Mouse (Mus musculus): Measurements from ENCODE around the gene Btbd19. TPM values are rescaled to one million over a fixed set of nuclear protein-coding genes. Genes with fewer than 3 reads are reported as not detected.

Btbd19 gene
- polyA plus RNA-seq, 1 experiment: 4.5 TPM

- WGBS: 50% methylated on average over 7 of the region's 7 CpGs
- TF ChIP-seq POLR2A (IDR thresholded peaks at IDR 0.05; ENCODE audit: low read depth, low read length): no peak
- peak; percentile 28; the same call in 1 of the 2 replicates for TF ChIP-seq CTCF (IDR thresholded peaks at IDR 0.05; ENCODE audit: extremely low read depth, insufficient read length, insufficient replicate concordance, low read depth, low read length)
- H3K27me3 ChIP-seq (ENCODE audit: control insufficient read depth, insufficient read depth, low read length): peaks cover 8% of the 10 kb centered on the region
These were observed 24.3 kb downstream of the Btbd19 start for GRCm38 (mm10) chr4:117101218-117101617.

GRCm38 (mm10) chr4:117100036-117100435 lies 25.5 kb downstream of the Btbd19 start:
- WGBS: 68% methylated on average over 4 of the region's 4 CpGs
- Histone ChIP-seq H3K4me1 (ENCODE audit: control insufficient read depth, insufficient read depth, insufficient read length, low read length) (peaks cover 4% of the 10 kb centered on the region; the same call in 1 of the 2 replicates), H3K27me3 (ENCODE audit: control insufficient read depth, insufficient read depth, low read length) (peaks cover 16% of the 10 kb centered on the region), H3K36me3 (ENCODE audit: control insufficient read depth, insufficient read depth, low read length) (no peaks in the 10 kb centered on the region), H3K4me3 (ENCODE audit: low read depth, low read length) (no peak overlapping the region), H3K27ac (ENCODE audit: insufficient read depth, low read depth, low read length) (no peak overlapping the region)
- no peak for TF ChIP-seq POLR2A (IDR thresholded peaks at IDR 0.05; ENCODE audit: low read depth, low read length)
- TF ChIP-seq CTCF (IDR thresholded peaks at IDR 0.05; ENCODE audit: extremely low read depth, insufficient read length, insufficient replicate concordance, low read depth, low read length): no peak

More at GRCm38 (mm10) chr4:117101218-117101617, 24.3 kb downstream of the Btbd19 start:
- Histone ChIP-seq H3K36me3 (ENCODE audit: control insufficient read depth, insufficient read depth, low read length) (no peaks in the 10 kb centered on the region), H3K4me1 (ENCODE audit: control insufficient read depth, insufficient read depth, insufficient read length, low read length) (peaks cover 3% of the 10 kb centered on the region; the same call in 1 of the 2 replicates), H3K27ac (ENCODE audit: insufficient read depth, low read depth, low read length) (no peak overlapping the region), H3K4me3 (ENCODE audit: low read depth, low read length) (no peak overlapping the region)

DNA sequence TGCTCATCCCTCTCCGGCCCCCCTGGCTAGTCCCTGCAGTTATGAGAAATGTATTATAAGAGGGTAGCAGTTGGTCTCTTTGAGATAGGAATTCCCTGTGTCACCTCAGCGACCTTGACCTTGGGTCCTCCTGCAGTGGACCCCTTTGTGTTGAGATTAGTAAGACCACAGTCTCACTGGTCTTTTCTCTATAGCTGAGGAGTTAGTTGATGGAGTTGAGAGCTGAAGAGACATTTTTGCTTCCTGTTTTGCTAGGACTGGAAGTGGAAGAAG lies 26.8 kb downstream of the Btbd19 start:
- H3K4me3 ChIP-seq (ENCODE audit: low read depth, low read length): no peak overlapping the region

DNA sequence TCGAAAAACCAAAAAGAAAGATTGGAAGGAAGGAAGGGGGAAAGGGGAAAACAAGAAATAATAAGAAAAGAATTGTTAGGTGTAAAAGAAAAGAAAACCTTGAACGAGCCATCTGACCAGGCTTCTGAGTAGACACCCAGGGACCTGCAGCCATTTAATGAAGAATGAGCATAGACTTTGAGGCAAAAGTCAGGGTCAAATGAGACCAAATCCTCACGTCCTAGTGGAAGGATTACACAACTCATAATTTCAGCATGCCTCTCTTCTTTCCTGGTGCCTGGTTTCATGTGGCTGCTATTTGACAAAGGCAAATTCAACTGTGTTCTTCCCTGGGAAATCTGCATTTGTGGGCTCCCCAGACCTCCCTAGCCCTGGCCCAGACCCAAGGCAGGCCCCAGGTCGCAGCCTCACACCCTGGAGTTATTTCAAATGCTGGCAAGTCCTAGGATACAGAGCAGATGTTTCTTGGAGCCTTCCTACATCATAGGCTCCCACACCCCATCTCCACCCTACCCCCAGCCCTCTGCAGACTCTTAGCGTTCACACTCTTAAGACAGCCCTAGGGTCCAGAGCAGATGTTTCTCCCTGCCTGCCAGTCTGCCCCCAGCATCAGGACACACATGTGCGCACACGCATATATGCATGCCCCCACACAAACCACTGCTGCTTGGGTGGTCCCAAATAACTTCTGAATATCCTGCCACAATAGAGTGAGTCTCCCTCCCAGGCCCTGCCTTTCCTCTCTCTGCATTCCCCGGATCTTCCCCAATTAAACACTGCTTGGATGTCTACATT lies 27.4 kb downstream of the Btbd19 start:
- Histone ChIP-seq H3K27me3 (ENCODE audit: control insufficient read depth, insufficient read depth, low read length) (peaks cover 16% of the 10 kb centered on the region), H3K36me3 (ENCODE audit: control insufficient read depth, insufficient read depth, low read length) (no peaks in the 10 kb centered on the region), H3K27ac (ENCODE audit: insufficient read depth, low read depth, low read length) (peak overlapping the region; percentile 21; the same call in 1 of the 2 replicates), H3K4me1 (ENCODE audit: control insufficient read depth, insufficient read depth, insufficient read length, low read length) (peaks cover 4% of the 10 kb centered on the region; the same call in 1 of the 2 replicates), H3K4me3 (ENCODE audit: low read depth, low read length) (0 out of 2 replicates have a peak overlapping the region, but pooled peaks have one; percentile 1)
- WGBS: 63% methylated on average over 8 of the region's 8 CpGs
- TF ChIP-seq POLR2A (IDR thresholded peaks at IDR 0.05; ENCODE audit: low read depth, low read length): no peak
- TF ChIP-seq CTCF (IDR thresholded peaks at IDR 0.05; ENCODE audit: extremely low read depth, insufficient read length, insufficient replicate concordance, low read depth, low read length): no peak

More for the DNA sequence above, 26.8 kb downstream of the Btbd19 start:
- H3K36me3 ChIP-seq (ENCODE audit: control insufficient read depth, insufficient read depth, low read length): no peaks in the 10 kb centered on the region
- TF ChIP-seq CTCF (IDR thresholded peaks at IDR 0.05; ENCODE audit: extremely low read depth, insufficient read length, insufficient replicate concordance, low read depth, low read length): no peak
- no peak for TF ChIP-seq POLR2A (IDR thresholded peaks at IDR 0.05; ENCODE audit: low read depth, low read length)
- H3K4me1 ChIP-seq (ENCODE audit: control insufficient read depth, insufficient read depth, insufficient read length, low read length): peaks cover 4% of the 10 kb centered on the region; the same call in 1 of the 2 replicates
- WGBS: 67% methylated on average over 2 of the region's 2 CpGs
- H3K27me3 ChIP-seq (ENCODE audit: control insufficient read depth, insufficient read depth, low read length): peaks cover 16% of the 10 kb centered on the region
- no peak overlapping the region; the same call in 1 of the 2 replicates for H3K27ac ChIP-seq (ENCODE audit: insufficient read depth, low read depth, low read length)

- TF ChIP-seq CTCF (IDR thresholded peaks at IDR 0.05; ENCODE audit: extremely low read depth, insufficient read length, insufficient replicate concordance, low read depth, low read length) (no peak), POLR2A (IDR thresholded peaks at IDR 0.05; ENCODE audit: low read depth, low read length) (no peak)
- H3K4me3 ChIP-seq (ENCODE audit: low read depth, low read length): peak overlapping the region; percentile 20
- no peaks in the 10 kb centered on the region for H3K36me3 ChIP-seq (ENCODE audit: control insufficient read depth, insufficient read depth, low read length)
- WGBS: 33% methylated on average over 5 of the region's 5 CpGs
- H3K27ac ChIP-seq (ENCODE audit: insufficient read depth, low read depth, low read length): no peak overlapping the region
- H3K27me3 ChIP-seq (ENCODE audit: control insufficient read depth, insufficient read depth, low read length): peaks cover 16% of the 10 kb centered on the region
- peaks cover 4% of the 10 kb centered on the region; the same call in 1 of the 2 replicates for H3K4me1 ChIP-seq (ENCODE audit: control insufficient read depth, insufficient read depth, insufficient read length, low read length)
These were observed 28.9 kb downstream of the Btbd19 start for GRCm38 (mm10) chr4:117096666-117097065.

- whole genome bisulfite sequencing: 3% methylated on average over 50 of the region's 50 CpGs
- 0 out of 2 replicates have a peak within 1 kb of the TSS, but pooled peaks have one; percentile 3 for H3K27ac ChIP-seq (ENCODE audit: insufficient read depth, low read depth, low read length)
These were observed 29.7 kb downstream of the Btbd19 start, which contains the start of gene Ptch2 for GRCm38 (mm10) chr4:117095551-117096452. Gene Ptch2, plus strand, starts transcription at chr4:117096075.

More at GRCm38 (mm10) chr4:117095551-117096452, 29.7 kb downstream of the Btbd19 start, which contains the start of gene Ptch2:
- H3K27me3 ChIP-seq (ENCODE audit: control insufficient read depth, insufficient read depth, low read length): peaks cover 16% of the 10 kb centered on the region
- peak within 1 kb of the TSS; percentile 59 for H3K4me3 ChIP-seq (ENCODE audit: low read depth, low read length)
- TF ChIP-seq CTCF (IDR thresholded peaks at IDR 0.05; ENCODE audit: extremely low read depth, insufficient read length, insufficient replicate concordance, low read depth, low read length) (no peak), POLR2A (IDR thresholded peaks at IDR 0.05; ENCODE audit: low read depth, low read length) (no peak)
- H3K4me1 ChIP-seq (ENCODE audit: control insufficient read depth, insufficient read depth, insufficient read length, low read length): peaks cover 4% of the 10 kb centered on the region; the same call in 1 of the 2 replicates
- no peaks in the 10 kb centered on the region for H3K36me3 ChIP-seq (ENCODE audit: control insufficient read depth, insufficient read depth, low read length)
